Mouse (Mus musculus) cerebellum, adult 8-10 months (tissue): Measurements from ENCODE around the gene 2010111I01Rik.

Experiments used
- DNase-seq: peaks from one replicate; pipeline ENCODE4 v3.0.0; 2022

2010111I01Rik gene

DNA sequence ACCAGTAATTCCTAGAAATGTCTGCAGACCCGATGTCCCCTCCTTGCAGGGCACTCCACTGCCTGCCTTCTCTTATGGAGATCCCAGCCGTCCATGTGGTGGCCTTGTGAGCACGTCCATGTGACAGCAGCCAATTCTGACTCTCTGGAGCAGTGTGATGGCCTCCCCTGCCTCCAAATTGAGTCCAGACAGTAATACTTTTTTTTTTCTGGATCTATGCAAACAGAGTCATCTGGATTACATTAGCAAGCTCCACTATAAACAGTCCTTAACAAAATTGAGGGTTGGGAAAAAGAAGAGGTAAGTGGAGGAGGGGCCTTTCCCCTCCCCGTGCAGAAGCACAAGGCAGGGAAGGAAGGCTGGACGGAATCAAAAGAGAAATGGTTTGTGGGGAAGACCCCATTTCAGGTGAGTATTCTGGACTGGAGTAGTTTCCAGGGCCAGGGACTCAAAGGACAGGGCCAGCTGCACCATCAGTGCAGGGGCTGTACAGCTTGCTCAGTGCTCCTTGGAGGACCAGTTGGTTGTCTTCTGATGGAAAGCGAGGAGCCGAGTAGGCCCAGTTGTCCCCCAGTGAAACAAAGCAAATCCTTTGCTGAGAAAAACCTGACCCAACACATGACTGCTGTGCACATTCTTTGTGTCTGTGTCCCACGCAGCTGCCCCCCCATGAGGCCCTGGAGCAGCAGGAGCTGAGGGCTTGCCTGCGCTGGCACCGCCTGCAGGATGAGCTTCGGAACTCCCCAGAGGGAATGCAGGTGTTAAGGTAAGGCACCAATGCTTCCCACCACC lies 205.8 kb downstream of the 2010111I01Rik start:
- no peak for DNase-seq

DNA sequence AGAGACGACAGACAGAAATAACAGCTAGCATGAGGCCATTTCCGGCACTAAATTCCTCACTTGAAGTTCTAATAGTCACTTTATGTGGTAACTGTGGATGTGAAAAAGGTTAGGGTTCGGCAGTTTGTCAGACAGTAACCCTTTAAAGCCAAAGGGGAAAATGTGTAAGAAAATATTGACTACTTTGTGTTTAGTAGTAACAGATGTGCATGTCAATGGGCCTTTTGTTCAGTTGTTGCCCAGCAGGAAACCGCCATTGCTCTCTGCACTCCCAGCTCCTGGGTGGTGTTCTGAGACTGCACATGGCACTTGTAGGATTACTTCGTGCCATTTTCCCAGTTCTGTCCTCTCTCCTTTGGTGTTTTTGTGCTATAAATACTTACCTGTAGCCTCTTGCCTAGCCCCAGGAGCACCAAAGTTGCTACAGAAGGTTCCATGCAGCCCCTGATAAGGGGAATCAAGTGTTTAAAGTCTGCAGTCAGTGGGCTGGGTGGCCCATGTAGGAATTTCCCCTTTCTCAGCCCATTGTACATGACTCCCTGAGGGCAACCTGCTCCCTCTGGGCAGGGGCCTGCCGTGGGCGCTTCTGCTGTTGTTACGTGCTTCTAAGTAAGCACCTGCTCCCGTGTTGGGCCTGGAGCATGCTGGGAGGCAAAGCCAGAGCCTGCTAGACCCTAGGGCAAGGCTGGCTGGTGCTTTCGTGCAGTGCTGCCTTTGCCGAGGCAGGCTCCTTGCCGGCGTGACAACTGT lies 206.8 kb downstream of the 2010111I01Rik start:
- no peak for DNase-seq

DNA sequence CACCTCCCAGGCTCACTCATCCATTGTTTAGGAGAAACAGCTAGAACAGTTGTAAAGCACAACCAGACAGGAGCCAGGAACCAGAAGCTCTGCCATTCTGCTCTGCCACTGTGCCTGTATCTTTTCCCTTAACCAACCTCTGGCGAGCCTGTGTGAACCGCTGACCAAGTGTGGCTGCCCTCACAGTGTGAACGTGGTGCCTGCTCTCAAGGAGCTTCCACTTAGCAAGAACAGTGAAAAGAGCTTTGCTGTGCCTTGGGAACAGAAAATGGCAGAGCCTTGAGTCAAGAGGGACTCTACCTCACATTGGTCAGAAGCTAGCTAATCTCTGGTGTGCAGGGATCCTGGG lies 207.4 kb downstream of the 2010111I01Rik start:
- DNase-seq = no peak

DNA sequence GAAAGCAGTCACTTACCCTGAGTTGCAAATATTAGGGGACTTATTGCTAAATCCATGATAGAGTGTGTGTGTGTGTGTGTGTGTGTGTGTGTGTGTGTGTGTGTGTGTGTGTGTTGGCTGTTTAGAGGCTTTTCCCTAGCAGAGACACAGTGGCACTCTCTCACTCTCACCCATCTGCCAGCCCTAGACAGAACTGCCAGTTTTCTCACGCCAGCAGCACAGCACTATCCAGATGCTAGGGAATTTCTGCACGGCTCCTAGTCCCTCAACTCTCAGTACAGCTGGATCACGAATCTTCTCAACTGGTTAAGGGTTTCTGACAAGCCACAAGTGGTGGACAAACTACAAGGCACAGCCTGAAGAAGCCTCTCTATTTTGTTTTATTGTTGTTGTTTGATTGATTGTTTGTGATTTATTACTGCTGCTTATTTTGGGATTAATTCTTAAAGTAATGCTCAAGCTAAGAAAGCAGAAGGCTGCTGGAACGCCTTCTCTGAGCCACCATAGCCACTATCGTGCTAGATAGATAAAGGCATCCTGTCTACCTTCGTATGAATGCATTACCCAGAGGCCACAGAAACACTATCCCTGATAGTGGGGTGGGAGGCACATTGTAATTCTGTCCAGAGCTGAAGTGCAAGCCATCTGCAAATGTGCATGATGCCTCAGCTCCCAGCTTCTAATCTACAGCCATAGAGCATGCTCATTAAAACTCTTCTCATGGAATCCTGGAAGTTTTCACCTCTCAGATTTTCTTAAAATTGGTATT lies 209.7 kb downstream of the 2010111I01Rik start:
- no peak for DNase-seq

DNA sequence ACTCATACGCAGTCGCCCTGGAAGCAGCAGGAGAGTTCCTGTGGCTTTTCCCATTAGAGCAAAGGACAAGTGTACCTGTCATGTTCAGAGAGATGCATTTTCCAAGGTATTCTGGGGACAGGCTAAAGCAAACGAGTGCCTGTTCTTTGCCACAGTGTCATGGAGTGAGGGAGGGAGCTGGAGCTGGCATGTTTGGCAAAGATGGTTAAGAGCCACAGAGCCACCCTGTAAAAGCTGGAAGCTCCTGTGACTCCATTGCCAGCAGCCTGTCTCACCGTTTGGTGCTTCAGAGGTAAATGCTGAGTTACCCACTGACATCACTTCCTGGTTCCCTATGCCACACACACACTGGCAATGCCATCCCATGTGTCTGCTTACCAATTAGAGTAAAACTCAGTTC lies 211.4 kb downstream of the 2010111I01Rik start:
- DNase-seq = peak; percentile 26

DNA sequence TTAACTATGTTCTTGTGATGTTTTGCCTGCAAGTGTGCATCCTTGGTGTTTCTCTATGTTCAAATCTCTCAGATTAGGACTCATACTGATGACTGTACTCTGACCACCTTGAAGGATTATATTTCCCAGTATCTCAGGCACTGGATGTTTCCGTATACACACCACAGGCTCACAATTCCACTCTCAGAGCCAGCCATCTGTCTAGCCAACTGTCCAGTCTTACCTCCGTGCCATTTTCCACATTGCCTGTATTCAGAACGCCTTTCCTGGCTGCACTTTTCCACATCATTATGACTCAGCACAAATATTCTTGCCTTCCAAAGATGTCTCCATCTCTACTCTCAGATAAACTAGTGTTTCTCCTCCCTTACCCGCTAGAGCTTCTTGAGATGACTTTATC lies 212.5 kb downstream of the 2010111I01Rik start:
- DNase-seq = peak; percentile 69

DNA sequence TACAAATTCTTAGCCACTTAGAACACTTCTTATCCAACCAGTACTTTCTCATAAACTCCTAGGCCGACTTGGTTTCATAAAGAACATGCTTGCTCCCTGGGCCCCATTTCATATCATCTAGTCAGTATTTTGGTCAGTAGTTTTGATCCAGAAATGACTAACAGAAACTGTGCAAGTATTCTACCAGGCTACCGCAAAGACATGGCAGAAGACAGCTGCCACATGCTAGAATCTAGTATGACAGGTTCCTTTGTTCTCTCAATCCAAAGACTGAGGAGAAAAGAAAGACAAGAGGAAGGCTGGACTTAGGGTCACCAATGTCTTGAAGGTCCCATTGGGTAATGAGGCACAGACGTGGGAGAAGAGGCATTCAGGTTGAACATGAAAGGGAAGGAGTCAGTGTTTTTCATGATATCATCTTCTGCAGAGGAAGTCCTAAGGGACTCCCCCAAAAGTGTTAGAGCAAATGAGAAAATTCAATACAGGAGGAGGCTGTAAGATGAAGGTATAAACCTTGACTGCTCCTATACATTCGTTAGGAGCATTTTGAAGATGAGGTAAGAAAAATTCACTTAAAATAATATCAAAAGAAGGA lies 216.0 kb downstream of the 2010111I01Rik start:
- no peak for DNase-seq

DNA sequence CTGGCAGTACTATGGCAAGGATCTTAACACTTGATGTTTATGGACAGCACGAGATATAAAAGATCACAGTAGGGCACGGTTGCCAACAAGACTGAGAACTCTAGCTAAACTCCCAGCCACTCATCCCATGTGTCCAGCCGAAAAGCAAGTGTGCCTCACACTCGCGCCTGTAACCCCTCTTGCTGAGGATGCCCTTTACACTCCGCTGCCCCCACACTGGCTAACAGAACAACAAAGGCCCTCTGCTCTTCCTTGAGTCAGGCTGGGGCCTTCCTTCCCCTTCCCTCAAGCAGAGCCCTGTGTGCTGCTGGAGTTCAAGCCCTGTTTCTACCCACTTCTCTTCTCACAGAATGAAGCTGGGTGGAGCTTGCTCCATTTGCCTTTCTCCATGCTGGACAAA lies 220.3 kb downstream of the 2010111I01Rik start:
- no peak for DNase-seq

DNA sequence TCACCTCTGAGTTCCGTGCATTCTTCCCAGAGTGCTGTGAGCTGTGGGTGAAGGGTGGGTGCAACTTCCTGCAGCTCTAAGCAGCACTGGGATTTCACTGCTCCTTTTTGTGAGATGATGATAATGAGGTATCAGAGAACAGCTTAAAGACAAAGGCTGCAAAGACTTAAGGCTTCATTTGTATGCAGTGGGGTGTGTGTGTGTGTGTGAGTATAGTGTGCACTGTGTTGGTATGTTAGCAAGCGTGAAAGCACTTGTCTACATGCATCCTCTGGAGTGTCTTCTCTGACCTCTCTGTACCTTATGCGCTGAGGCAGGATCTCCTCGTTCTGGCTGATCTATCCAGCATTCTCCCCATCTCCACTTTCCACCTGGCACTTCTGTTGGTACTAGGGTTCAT lies 221.5 kb downstream of the 2010111I01Rik start:
- no peak for DNase-seq

DNA sequence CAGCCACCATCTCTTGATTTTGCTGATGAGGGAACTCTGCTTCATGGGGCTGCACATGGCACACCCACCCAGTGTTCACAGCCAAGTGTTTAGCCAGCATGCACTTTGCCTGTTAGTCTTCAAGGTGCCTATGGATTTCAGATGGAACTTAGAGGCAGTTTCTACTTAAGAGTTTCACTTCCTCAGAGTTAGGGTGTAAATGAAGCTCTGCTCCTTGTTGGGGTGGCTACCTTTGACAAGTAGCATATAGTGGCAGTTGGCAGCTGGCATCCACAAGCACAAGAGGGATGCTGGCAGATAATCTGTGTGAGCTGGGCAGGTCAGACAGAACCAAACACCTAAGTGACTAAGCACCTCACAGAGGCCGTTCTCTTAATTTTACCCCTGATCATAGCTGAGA lies 221.9 kb downstream of the 2010111I01Rik start:
- no peak for DNase-seq

DNA sequence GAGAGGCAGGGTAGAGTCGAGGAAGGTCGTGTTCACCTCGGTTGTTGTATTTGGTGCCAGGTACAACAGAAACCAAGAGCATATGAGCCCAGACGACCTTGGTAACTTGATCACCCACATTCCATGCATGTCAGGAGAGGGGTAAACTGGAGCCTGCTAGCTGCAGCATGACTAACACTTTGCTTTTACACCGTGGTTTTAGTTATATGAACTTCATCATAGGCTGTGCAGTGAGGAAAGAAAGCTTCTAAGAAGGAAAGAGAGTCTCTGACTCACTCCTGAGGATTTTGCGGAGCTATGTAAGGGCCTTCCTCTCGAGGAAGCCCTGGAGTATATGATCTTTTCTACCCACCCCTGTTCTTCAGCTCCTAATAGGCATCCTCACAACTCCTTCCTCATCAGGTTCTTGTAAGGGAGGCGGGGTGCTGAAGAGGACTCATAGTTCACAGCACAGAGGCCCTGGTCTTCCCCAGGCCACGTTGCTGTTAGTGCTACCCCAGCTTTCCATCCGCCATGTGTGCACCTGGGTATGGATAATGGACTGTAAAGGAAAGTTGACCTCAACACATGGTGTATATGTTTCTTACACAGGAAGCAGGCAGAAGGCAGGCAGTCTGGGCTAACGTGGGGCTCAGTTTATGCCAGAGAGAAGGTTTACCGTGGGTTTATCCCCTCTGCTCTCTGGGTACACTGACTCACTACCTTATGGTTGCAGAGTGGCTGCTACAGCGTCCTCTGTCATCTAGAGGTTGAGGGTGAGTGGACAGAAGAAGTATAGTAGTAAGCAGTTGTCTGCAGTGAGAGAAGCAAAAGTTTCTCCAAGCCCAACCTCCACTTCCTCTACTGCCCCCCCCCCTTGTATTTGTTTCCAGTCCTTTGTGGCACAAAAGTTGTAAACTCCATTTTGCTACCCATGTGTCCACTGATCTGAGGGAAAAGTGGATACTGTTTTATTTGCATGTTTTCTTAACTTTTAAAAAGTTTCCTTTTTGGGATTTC lies 222.8 kb downstream of the 2010111I01Rik start:
- no peak for DNase-seq

DNA sequence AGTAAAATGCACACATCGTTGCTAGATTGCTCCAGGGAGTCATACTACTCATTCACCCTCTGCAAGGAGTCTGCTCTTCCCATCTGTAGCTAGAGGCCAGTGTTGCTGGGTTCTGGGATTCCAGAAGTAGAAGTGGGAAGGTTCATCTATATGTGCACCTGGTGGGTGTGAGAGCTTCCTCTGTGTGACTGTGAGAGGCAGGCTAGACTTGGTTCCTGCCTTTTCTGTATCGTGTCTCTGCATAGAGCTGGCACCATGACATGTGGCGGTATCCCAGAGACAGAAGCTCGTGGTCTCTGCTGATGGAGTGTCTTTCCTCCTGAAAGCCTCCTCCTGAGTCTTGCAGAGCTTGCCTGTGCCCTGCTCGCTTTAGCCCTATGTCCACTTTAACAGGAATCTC lies 223.6 kb downstream of the 2010111I01Rik start:
- DNase-seq = no peak

DNA sequence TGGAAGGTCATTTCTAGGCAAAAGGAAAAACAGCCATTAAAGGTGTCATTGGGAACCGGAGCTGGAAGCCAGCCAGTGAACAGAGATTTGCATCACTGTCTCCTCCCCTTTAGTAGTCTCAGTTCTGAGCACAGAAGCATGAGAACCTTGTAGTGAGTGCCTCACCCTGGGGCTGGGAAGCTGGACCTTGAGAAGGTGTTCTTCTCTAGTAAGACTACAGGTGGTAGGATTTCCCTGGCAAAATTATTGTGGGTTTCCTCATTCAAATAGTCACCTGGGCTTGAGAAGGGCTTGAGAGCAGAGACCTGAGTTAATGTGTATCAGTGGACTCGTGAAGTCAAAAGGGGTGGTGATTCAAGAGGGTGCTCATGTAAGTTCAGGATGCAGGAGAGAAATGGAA lies 224.1 kb downstream of the 2010111I01Rik start:
- DNase-seq = no peak

DNA sequence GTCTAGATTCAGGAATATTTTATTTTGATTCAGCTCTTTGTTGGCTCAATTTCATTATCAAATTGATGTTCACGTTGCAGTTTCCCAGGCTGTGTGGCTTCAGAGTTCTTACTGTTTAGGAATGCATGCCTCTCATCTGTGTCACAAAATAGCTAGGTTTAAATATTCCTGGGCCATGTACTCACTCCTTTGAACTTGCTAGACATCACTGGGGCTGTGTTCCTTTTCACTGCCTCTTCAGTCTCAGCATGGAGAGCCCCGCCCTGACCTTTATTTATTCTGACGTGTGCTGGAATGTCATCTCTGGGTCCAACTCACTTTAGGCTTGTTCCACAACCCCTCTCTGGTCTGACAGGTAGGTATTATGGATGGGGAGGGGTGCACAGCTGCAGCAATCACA lies 228.7 kb downstream of the 2010111I01Rik start:
- no peak for DNase-seq

DNA sequence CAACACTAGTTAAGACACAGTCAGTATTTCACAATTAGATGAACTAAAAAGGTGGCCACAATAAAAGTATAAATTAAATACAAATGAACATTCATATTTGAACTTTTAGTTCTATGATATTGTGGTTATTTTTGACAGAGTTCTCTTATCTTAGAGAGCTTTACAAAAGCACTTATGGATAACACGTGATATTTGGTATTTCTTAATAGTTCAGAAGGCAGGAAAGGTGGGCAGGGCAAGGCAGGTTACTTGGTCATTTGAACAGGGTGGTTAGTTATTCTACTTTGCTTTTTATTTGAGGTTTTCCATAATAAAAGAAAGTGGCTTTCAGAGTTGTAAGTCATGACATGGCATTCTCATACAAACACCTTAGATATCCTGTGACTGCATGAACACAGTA lies 233.3 kb downstream of the 2010111I01Rik start:
- no peak for DNase-seq

DNA sequence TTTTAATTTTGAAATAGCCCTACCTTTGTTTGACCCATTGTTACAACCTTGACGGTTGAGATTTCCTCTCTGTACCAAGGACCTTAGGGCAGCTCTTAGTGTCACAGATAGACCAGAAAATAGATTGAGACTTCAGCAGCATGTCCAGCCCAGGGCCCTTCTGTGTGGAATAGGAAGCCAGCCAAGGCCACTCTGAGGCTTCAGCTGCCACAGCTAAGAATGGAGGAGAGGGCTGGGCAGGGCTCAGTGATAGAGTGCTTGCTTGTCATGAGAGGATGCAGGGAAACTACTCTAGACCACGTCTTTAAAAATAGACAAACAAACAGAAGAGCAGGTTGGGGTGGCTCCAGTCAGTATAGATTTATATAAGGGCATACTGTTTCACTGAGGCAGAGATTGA lies 234.9 kb downstream of the 2010111I01Rik start:
- no peak for DNase-seq

DNA sequence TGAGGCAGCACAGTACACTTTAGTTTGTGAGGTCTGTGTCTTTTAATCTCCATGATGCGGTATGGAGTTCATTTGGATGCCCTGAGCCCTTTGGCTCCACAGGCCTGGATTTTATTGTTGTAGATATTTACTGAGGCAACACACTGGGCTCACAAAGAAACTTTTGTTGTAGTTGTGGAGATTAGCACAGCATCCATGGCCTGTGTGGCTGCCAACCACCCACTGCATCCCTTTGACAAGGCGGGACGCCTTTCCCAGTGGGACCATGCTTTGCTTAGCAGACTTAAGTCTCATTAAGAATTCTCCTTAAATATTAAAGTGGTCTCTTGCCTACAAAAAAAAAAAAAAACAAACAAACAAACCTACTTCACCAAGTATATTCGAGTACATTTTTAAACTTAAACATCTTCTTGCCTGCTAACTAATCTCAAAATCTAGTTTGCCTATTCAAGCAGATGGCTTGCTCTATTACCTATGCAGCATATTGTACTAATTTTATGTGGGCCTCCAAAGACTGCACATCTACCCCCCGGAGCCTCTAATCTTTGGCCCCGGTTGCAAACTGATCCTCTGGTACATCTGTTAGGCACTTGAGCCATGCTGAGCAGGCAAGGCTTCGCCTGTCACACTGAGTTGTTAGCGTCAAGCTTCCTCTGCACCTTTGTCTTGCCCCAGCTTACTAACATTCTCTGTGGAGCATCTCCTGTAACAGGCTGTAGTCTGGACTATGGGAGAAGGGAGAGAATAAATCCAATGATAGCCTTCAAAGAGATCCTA lies 239.0 kb downstream of the 2010111I01Rik start:
- DNase-seq = no peak

DNA sequence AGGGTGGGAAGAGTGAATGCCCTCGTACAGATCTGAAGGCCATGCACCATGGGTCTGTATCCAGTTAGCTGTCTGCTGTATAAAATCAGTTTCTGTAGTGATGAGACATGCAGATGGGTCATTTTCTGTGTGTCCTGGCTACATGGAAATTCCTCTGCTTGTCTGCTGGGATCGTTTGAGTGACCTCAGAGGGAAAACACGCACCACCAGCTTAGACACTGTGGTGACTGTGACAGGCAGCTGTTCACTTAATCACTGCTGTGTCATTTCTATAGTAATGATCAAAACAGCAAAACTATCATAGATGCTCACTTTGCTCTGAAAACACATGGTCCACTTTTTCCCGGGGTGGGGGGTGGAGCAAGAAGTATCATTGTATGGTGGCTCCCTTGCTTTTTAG lies 241.1 kb downstream of the 2010111I01Rik start:
- DNase-seq = no peak

DNA sequence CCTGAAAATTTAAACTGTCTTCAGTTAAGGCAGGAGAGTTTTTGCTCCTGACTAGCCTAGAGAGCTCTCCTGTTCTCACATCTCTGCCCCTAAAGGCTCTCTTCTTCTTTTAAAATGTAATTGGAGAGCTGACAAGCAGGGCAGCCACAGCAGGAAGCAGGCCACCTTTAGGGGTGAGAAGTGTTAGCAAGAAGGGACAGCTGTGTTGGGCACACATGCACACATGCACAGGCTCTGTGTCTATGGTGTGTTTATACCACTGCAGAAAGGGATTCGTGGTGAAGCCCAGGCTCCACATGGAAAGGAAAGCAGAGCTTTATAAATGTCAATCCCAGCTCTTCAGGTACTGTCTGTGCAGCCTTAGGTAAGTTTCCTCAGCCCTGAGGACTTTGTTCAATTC lies 241.7 kb downstream of the 2010111I01Rik start:
- no peak for DNase-seq

DNA sequence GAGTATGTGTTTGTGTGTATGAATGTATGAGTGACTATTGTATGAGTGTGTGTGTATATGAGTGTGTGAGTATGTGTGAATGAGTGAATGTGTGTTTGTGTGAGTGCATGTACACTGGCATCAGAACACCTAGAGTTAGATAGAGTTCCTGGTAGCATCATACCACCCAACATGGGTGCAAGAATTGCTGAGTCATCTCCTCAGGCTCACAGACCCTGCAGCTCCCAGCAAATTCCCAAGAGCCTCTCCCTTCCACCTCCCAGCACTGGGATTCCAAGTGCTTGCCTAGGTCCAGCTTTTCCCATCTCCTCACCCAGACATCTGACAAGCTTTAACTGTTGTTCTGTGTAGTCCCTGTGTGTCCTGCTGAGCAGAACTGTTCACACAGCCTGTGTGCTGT lies 251.8 kb downstream of the 2010111I01Rik start:
- no peak for DNase-seq
